Mouse (Mus musculus) forebrain, embryonic 11.5 days (tissue): Measurements from ENCODE around the gene Epgn. TPM values are rescaled to one million over a fixed set of nuclear protein-coding genes. Genes with fewer than 3 reads are reported as not detected.

ENCODE experiments used
- ATAC-seq: fragments of 200-750 bp; cut with Nextera tagmentation; replicated peaks from 2 replicates; pipeline ENCODE4 v1.8.0; 2017; ENCODE audit warnings: moderate TSS enrichment; ENCODE audit not compliant: low FRiP score
- DNase-seq: peaks from one replicate; pipeline ENCODE4 v3.0.0-alpha.2; 2017; ENCODE audit warnings: low spot score
- H3K27ac ChIP-seq: fragments of 300-500 bp; sonication (generic); 2 replicates; pipeline ENCODE4 v1.5.1; 2014; ENCODE audit warnings: low read depth, low read length
- H3K27me3 ChIP-seq: fragments of 300-500 bp; sonication (generic); 2 replicates; pipeline ENCODE4 v1.6.1; 2014; ENCODE audit warnings: mild to moderate bottlenecking, low read length, mixed read lengths; ENCODE audit not compliant: control insufficient read depth, insufficient read depth
- H3K36me3 ChIP-seq: fragments of 300-500 bp; sonication (generic); 2 replicates; pipeline ENCODE4 v1.6.1; 2014; ENCODE audit warnings: mild to moderate bottlenecking, low read length, moderate library complexity, mixed read lengths; ENCODE audit not compliant: control insufficient read depth, insufficient read depth
- H3K4me1 ChIP-seq: fragments of 300-500 bp; sonication (generic); replicated peaks from 2 replicates; pipeline ENCODE4 v1.6.1; 2014; ENCODE audit warnings: low read length, mixed read lengths; ENCODE audit not compliant: control insufficient read depth, insufficient read depth
- H3K4me2 ChIP-seq: fragments of 300-500 bp; sonication (generic); 2 replicates; pipeline ENCODE4 v1.6.1; 2014; ENCODE audit warnings: low read depth, mild to moderate bottlenecking, low read length, moderate library complexity, mixed read lengths; ENCODE audit not compliant: severe bottlenecking
- H3K4me3 ChIP-seq: fragments of 300-500 bp; sonication (generic); 2 replicates; pipeline ENCODE4 v1.5.1; 2014; ENCODE audit warnings: low read depth, low read length
- H3K9ac ChIP-seq: fragments of 300-500 bp; sonication (generic); 2 replicates; pipeline ENCODE4 v1.6.1; 2014; ENCODE audit warnings: low read length
- H3K9me3 ChIP-seq: fragments of 300-500 bp; sonication (generic); 2 replicates; pipeline ENCODE4 v1.6.1; 2016; ENCODE audit warnings: low read length, mixed read lengths; ENCODE audit not compliant: control insufficient read depth
- WGBS: fragments of 180-500 bp; shearing (Covaris S2); extraction: QIAGEN DNeasy Blood & Tissue Kit; methylation state at CpG from one replicate; pipeline ENCODE4 v1.1.7; 2014; 5-methylcytosine and 5-hydroxymethylcytosine counted together
- polyA plus RNA-seq: library from polyadenylated mRNA; unstranded; fragments of >200 nt; fragmentation: Nextera tagmentation; extraction: Ambion mirVana; gene quantifications from 2 replicates; pipeline ENCODE4 v1.2.1, GENCODE M21; 2014

The Epgn gene
- polyA plus RNA-seq, 1 experiment from 2014 or later, result 0.24 TPM

- Histone ChIP-seq H3K27me3 (peaks cover 8% of the 10 kb centered on the region), H3K4me1 (no peaks in the 10 kb centered on the region), H3K4me3 (no peak overlapping the region), H3K4me2 (no peak overlapping the region), H3K9ac (no peak overlapping the region), H3K36me3 (no peaks in the 10 kb centered on the region), H3K27ac (no peak overlapping the region), H3K9me3 (no peaks in the 10 kb centered on the region)
- WGBS, result 84% methylated on average over 8 of the region's 8 CpGs
- no peak for ATAC-seq
- no peak for DNase-seq
These were observed 46.4 kb downstream of the Epgn start for GRCm38 (mm10) chr5:91073626-91074025.

GRCm38 (mm10) chr5:91074026-91074425, 46.8 kb downstream of the Epgn start:
- H3K27ac ChIP-seq, result no peak overlapping the region
- no peaks in the 10 kb centered on the region for H3K36me3 ChIP-seq
- H3K9ac ChIP-seq, result peak overlapping the region; percentile 43; the same call in 1 of the 2 replicates
- peak overlapping the region; percentile 68 for H3K4me2 ChIP-seq
- DNase-seq, result peak; percentile 50
- H3K4me3 ChIP-seq, result peak overlapping the region; percentile 29; the same call in 1 of the 2 replicates
- no peak for ATAC-seq
- no peaks in the 10 kb centered on the region for H3K9me3 ChIP-seq
- H3K4me1 ChIP-seq, result no peaks in the 10 kb centered on the region
- H3K27me3 ChIP-seq, result peaks cover 8% of the 10 kb centered on the region
- 42% methylated on average over 8 of the region's 8 CpGs for WGBS

GRCm38 (mm10) chr5:91074450-91074950, 47.2 kb downstream of the Epgn start, which contains the start of gene Ereg:
Gene Ereg (plus strand): TSS chr5:91074622.
- peak; percentile 78 for ATAC-seq
- peak within 1 kb of the TSS; percentile 43 for H3K9ac ChIP-seq
- H3K36me3 ChIP-seq, result no peaks in the 10 kb centered on the region
- 1% methylated on average over 25 of the region's 25 CpGs for WGBS
- no peak within 1 kb of the TSS for H3K27ac ChIP-seq
- peak within 1 kb of the TSS; percentile 68 for H3K4me2 ChIP-seq
- no peaks in the 10 kb centered on the region for H3K9me3 ChIP-seq
- H3K4me3 ChIP-seq, result peak within 1 kb of the TSS; percentile 29
- peak; percentile 73 for DNase-seq
- H3K27me3 ChIP-seq, result peaks cover 8% of the 10 kb centered on the region
- H3K4me1 ChIP-seq, result no peaks in the 10 kb centered on the region

DNA sequence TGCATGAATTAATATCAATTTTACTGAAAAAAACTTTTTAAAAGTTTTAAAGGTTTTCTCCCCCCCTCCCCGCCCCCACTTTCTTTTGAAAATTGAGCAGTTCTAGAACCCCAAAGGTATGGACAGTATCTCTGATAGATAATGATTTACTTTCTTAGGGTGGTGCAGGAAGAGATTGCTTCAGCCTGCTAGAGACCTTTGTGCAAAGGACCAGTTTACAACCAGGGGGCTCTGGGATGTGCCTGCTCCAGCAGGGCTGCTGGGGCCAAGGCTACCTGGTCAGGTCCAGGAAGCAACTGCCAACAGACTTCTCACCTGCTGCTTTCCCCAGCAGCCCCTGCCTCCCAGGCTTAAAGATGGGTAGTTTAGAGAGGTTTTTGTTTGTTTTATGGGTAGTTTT, 47.8 kb downstream of the Epgn start:
- Histone ChIP-seq H3K27me3 (peaks cover 8% of the 10 kb centered on the region), H3K4me1 (no peaks in the 10 kb centered on the region), H3K36me3 (no peaks in the 10 kb centered on the region), H3K9me3 (no peaks in the 10 kb centered on the region), H3K9ac (no peak overlapping the region), H3K27ac (no peak overlapping the region), H3K4me3 (no peak overlapping the region), H3K4me2 (peak overlapping the region; percentile 68; the same call in 1 of the 2 replicates)
- 47% methylated on average over 1 of the region's 1 CpGs for WGBS
- ATAC-seq (peak; percentile 53; the same call in 1 of the 2 replicates), DNase-seq (no peak)

GRCm38 (mm10) chr5:91083016-91083415, 55.8 kb downstream of the Epgn start:
- DNase-seq (no peak), ATAC-seq (no peak)
- no peaks in the 10 kb centered on the region for H3K36me3 ChIP-seq
- 89% methylated on average over 5 of the region's 5 CpGs for WGBS
- no peak overlapping the region for H3K4me2 ChIP-seq
- H3K27ac ChIP-seq, result no peak overlapping the region
- no peaks in the 10 kb centered on the region for H3K27me3 ChIP-seq
- no peak overlapping the region for H3K9ac ChIP-seq
- H3K9me3 ChIP-seq, result no peaks in the 10 kb centered on the region
- no peak overlapping the region for H3K4me3 ChIP-seq
- H3K4me1 ChIP-seq, result no peaks in the 10 kb centered on the region

Other genes starting within 250 kb of the Epgn start
- not detected in 2 replicates for gene Cxcl3, start 241.4 kb upstream of the Epgn start, polyA plus RNA-seq
- not detected in 2 replicates for gene Cxcl15, start 232.9 kb upstream of the Epgn start, polyA plus RNA-seq
- not detected in 2 replicates for gene Cxcl1, start 136.2 kb upstream of the Epgn start, polyA plus RNA-seq
- gene Cxcl2, start 123.6 kb upstream of the Epgn start, polyA plus RNA-seq, result not detected in 2 replicates
- gene Mthfd2l, start 96.3 kb upstream of the Epgn start, polyA plus RNA-seq, result 78.3 and 85.0 TPM in 2 replicates
- gene Ereg, start 47.2 kb downstream of the Epgn start, polyA plus RNA-seq, result 0.11 TPM in 1 of 2 replicates, not detected in the other
- gene Areg, start 112.1 kb downstream of the Epgn start, polyA plus RNA-seq, result 0.16 TPM in 1 of 2 replicates, not detected in the other